Mouse (Mus musculus) heart, embryonic 13.5 days (tissue): ENCODE results near the gene Pknox2. TPM values are rescaled to one million over a fixed set of nuclear protein-coding genes. Genes with fewer than 3 reads are reported as not detected.

ENCODE experiments used
- ATAC-seq: fragments of 200-750 bp; cut with Nextera tagmentation; 2 replicates; pipeline ENCODE4 v1.8.0; 2017; ENCODE audit warnings: moderate TSS enrichment; ENCODE audit not compliant: insufficient number of reproducible peaks, low FRiP score, low TSS enrichment; ENCODE audit errors: extremely low read depth
- H3K27ac ChIP-seq: fragments of 300-500 bp; sonication (generic); replicated peaks from 2 replicates; pipeline ENCODE4 v1.5.1; 2015; ENCODE audit warnings: moderate library complexity, mild to moderate bottlenecking, inconsistent platforms
- H3K27me3 ChIP-seq: fragments of 300-500 bp; sonication (generic); replicated peaks from 2 replicates; pipeline ENCODE4 v1.6.1; 2015; ENCODE audit warnings: mild to moderate bottlenecking, inconsistent platforms
- H3K36me3 ChIP-seq: fragments of 300-500 bp; sonication (generic); 2 replicates; pipeline ENCODE4 v1.6.1; 2015; ENCODE audit warnings: mild to moderate bottlenecking, inconsistent platforms
- H3K4me1 ChIP-seq: fragments of 300-500 bp; sonication (generic); 2 replicates; pipeline ENCODE4 v1.6.1; 2015; ENCODE audit warnings: inconsistent platforms
- H3K4me2 ChIP-seq: fragments of 300-500 bp; sonication (generic); 2 replicates; pipeline ENCODE4 v1.6.1; 2015; ENCODE audit warnings: inconsistent platforms, mild to moderate bottlenecking, moderate library complexity
- H3K4me3 ChIP-seq: fragments of 300-500 bp; sonication (generic); 2 replicates; pipeline ENCODE4 v1.5.1; 2015; ENCODE audit warnings: moderate library complexity, mild to moderate bottlenecking, inconsistent platforms
- H3K9ac ChIP-seq: fragments of 300-500 bp; sonication (generic); 2 replicates; pipeline ENCODE4 v1.6.1; 2015; ENCODE audit warnings: inconsistent platforms, mild to moderate bottlenecking, moderate library complexity
- H3K9me3 ChIP-seq: fragments of 300-500 bp; sonication (generic); 2 replicates; pipeline ENCODE4 v1.6.1; 2016; ENCODE audit warnings: inconsistent platforms
- WGBS: fragments of 180-500 bp; shearing (Covaris S2); methylation state at CpG from one replicate; pipeline ENCODE4 v1.1.7; 2015; ENCODE audit warnings: mixed read lengths; 5-methylcytosine and 5-hydroxymethylcytosine counted together
- polyA plus RNA-seq: library from polyadenylated mRNA; unstranded; fragments of >200 nt; fragmentation: Nextera tagmentation; extraction: Ambion mirVana; gene quantifications from 2 replicates; pipeline ENCODE4 v1.2.1, GENCODE M21; 2015

Gene Pknox2
- polyA plus RNA-seq, 1 experiment from 2014 or later, result 5.7 TPM

- H3K27me3 ChIP-seq, result no peaks in the 10 kb centered on the region
- ATAC-seq, result no peak
- H3K36me3 ChIP-seq, result no peaks in the 10 kb centered on the region
- no peak overlapping the region for H3K4me3 ChIP-seq
- no peak overlapping the region for H3K27ac ChIP-seq
- H3K4me1 ChIP-seq, result 0 out of 2 replicates have a peak, but pooled peaks cover 4% of the 10 kb centered on the region
- H3K4me2 ChIP-seq, result no peak overlapping the region
- no peak overlapping the region for H3K9ac ChIP-seq
- 63% methylated on average over 4 of the region's 4 CpGs for WGBS
- no peaks in the 10 kb centered on the region for H3K9me3 ChIP-seq
These were observed 25.4 kb downstream of the Pknox2 start for GRCm38 (mm10) chr9:37121761-37122331.

DNA sequence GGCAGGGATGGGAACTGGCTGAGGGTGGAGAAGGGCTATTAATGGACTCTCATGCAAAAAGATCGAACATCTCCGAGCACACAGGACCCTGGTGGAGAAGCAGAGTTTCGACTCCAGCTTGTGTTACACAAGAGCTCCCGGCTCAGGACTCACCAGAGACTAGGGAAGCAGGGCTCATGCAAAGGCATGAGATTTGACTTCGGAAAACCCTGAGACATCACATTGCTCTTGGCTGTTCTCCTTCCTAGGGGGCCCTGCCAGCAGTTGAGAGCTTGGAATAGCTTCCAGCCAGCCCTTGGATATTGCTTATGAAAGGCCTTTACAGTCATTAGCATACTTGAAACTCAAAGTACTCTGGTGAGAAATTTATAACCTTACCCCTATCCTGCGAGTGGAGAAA, 26.4 kb downstream of the Pknox2 start:
- H3K9me3 ChIP-seq, result no peaks in the 10 kb centered on the region
- WGBS, result 74% methylated on average over 6 of the region's 6 CpGs
- ATAC-seq, result no peak

GRCm38 (mm10) chr9:37117529-37117928, 29.7 kb downstream of the Pknox2 start:
- no peaks in the 10 kb centered on the region for H3K36me3 ChIP-seq
- H3K4me1 ChIP-seq, result peaks cover 4% of the 10 kb centered on the region; the same call in 1 of the 2 replicates
- no peak overlapping the region for H3K4me3 ChIP-seq
- no peak for ATAC-seq
- no peaks in the 10 kb centered on the region for H3K9me3 ChIP-seq
- H3K9ac ChIP-seq, result 0 out of 2 replicates have a peak overlapping the region, but pooled peaks have one; percentile 5
- H3K4me2 ChIP-seq, result no peak overlapping the region
- H3K27ac ChIP-seq, result no peak overlapping the region
- WGBS, result 89% methylated on average over 2 of the region's 2 CpGs
- H3K27me3 ChIP-seq, result no peaks in the 10 kb centered on the region

More for the DNA sequence above, 26.4 kb downstream of the Pknox2 start:
- Histone ChIP-seq H3K4me3 (no peak overlapping the region), H3K27me3 (no peaks in the 10 kb centered on the region), H3K4me1 (0 out of 2 replicates have a peak, but pooled peaks cover 4% of the 10 kb centered on the region), H3K9ac (no peak overlapping the region), H3K4me2 (no peak overlapping the region), H3K27ac (no peak overlapping the region), H3K36me3 (no peaks in the 10 kb centered on the region)

GRCm38 (mm10) chr9:37116632-37117413, 30.4 kb downstream of the Pknox2 start:
- Histone ChIP-seq H3K4me2 (no peak overlapping the region), H3K27me3 (no peaks in the 10 kb centered on the region), H3K27ac (no peak overlapping the region), H3K9me3 (no peaks in the 10 kb centered on the region), H3K9ac (no peak overlapping the region), H3K36me3 (no peaks in the 10 kb centered on the region), H3K4me1 (peaks cover 4% of the 10 kb centered on the region; the same call in 1 of the 2 replicates), H3K4me3 (no peak overlapping the region)
- 75% methylated on average over 9 of the region's 9 CpGs for WGBS
- no peak for ATAC-seq

DNA sequence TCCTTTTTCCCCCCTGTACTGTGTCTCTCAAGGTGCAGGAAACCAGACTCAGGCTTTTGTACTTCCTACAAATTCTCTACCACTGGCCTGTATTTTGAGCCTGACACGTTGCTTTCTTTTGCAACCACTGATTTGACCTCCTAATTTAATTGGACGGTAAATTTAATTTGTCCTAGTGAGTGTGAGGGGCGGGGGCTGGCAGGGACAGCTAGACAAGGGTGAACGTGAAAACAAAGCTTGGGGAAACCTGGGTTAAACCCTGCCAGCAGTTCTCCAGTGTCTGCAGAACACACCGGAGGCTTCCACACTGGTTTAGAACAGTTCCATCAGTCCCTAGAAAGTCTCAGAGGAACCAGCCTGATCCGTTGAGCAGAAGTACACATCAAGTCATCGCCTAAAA, 31.4 kb downstream of the Pknox2 start:
- Histone ChIP-seq H3K4me1 (peaks cover 4% of the 10 kb centered on the region; the same call in 1 of the 2 replicates), H3K36me3 (no peaks in the 10 kb centered on the region), H3K9ac (no peak overlapping the region), H3K9me3 (no peaks in the 10 kb centered on the region), H3K4me3 (no peak overlapping the region), H3K4me2 (no peak overlapping the region), H3K27me3 (no peaks in the 10 kb centered on the region), H3K27ac (no peak overlapping the region)
- no peak for ATAC-seq
- 70% methylated on average over 7 of the region's 7 CpGs for WGBS

- Histone ChIP-seq H3K27me3 (no peaks in the 10 kb centered on the region), H3K4me1 (peaks cover 4% of the 10 kb centered on the region; the same call in 1 of the 2 replicates), H3K36me3 (no peaks in the 10 kb centered on the region), H3K4me2 (no peak overlapping the region), H3K9ac (no peak overlapping the region), H3K27ac (0 out of 2 replicates have a peak overlapping the region, but pooled peaks have one; percentile 14), H3K4me3 (no peak overlapping the region), H3K9me3 (no peaks in the 10 kb centered on the region)
- ATAC-seq, result no peak
- WGBS, result 37% methylated on average over 9 of the region's 9 CpGs
These were observed 32.6 kb downstream of the Pknox2 start for GRCm38 (mm10) chr9:37114286-37115267.

GRCm38 (mm10) chr9:37107546-37107945, 39.7 kb downstream of the Pknox2 start:
- 70% methylated on average over 2 of the region's 2 CpGs for WGBS

GRCm38 (mm10) chr9:37106808-37107207, 40.4 kb downstream of the Pknox2 start:
- Histone ChIP-seq H3K27ac (no peak overlapping the region), H3K9me3 (no peaks in the 10 kb centered on the region)
- 53% methylated on average over 3 of the region's 3 CpGs for whole genome bisulfite sequencing

More at GRCm38 (mm10) chr9:37107546-37107945, 39.7 kb downstream of the Pknox2 start:
- H3K36me3 ChIP-seq, result no peaks in the 10 kb centered on the region
- no peaks in the 10 kb centered on the region for H3K27me3 ChIP-seq
- no peak overlapping the region for H3K27ac ChIP-seq
- peaks cover 15% of the 10 kb centered on the region for H3K4me1 ChIP-seq
- H3K9ac ChIP-seq, result no peak overlapping the region
- H3K4me2 ChIP-seq, result no peak overlapping the region
- no peak for ATAC-seq
- H3K4me3 ChIP-seq, result no peak overlapping the region
- no peaks in the 10 kb centered on the region for H3K9me3 ChIP-seq

GRCm38 (mm10) chr9:37104249-37104648, 43.0 kb downstream of the Pknox2 start:
- Histone ChIP-seq H3K27ac (no peak overlapping the region), H3K9me3 (no peaks in the 10 kb centered on the region), H3K4me3 (no peak overlapping the region), H3K4me1 (peaks cover 40% of the 10 kb centered on the region), H3K4me2 (no peak overlapping the region), H3K27me3 (no peaks in the 10 kb centered on the region), H3K9ac (no peak overlapping the region), H3K36me3 (no peaks in the 10 kb centered on the region)
- ATAC-seq, result no peak
- WGBS, result 68% methylated on average over 3 of the region's 3 CpGs

More at GRCm38 (mm10) chr9:37106808-37107207, 40.4 kb downstream of the Pknox2 start:
- no peaks in the 10 kb centered on the region for H3K27me3 ChIP-seq
- no peak overlapping the region for H3K9ac ChIP-seq
- H3K4me3 ChIP-seq, result no peak overlapping the region
- peaks cover 17% of the 10 kb centered on the region for H3K4me1 ChIP-seq
- no peak for ATAC-seq
- H3K4me2 ChIP-seq, result no peak overlapping the region
- H3K36me3 ChIP-seq, result no peaks in the 10 kb centered on the region

DNA sequence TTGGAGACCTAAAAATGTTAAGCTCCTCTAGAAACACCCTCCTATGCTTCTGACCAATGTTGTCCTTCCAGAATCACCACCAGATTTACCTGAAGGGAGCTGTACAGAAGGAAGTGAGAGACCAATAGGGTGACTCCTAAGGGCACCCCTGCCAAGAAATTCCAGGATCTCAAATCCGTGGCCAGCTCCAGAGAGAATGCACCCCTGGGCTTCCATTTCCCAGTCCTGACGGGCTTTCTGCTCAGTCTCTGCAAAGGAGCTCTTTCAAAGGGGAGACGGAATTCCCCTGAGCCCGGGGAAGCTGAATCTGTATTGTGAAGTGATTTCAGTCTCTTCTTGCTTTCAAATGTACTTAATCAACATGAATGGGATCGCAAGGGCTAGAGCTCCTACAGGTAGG, 43.4 kb downstream of the Pknox2 start:
- Histone ChIP-seq H3K27me3 (no peaks in the 10 kb centered on the region), H3K27ac (no peak overlapping the region), H3K4me1 (peaks cover 40% of the 10 kb centered on the region), H3K9me3 (no peaks in the 10 kb centered on the region), H3K9ac (no peak overlapping the region), H3K36me3 (no peaks in the 10 kb centered on the region), H3K4me3 (no peak overlapping the region), H3K4me2 (no peak overlapping the region)
- no peak for ATAC-seq
- 65% methylated on average over 5 of the region's 5 CpGs for WGBS
